Mouse (Mus musculus) heart, adult 11 months (tissue): ENCODE data around the gene Hoxa5.

Source experiments
- DNase-seq: peaks from one replicate; pipeline ENCODE4 v3.0.0; 2022

The Hoxa5 gene

GRCm38 (mm10) chr6:52161336-52162092 lies 42.9 kb downstream of the Hoxa5 start:
- DNase-seq = peak; percentile 71

- peak; percentile 90 for DNase-seq
Measured at GRCm38 (mm10) chr6:52160511-52161335, 43.7 kb downstream of the Hoxa5 start.

GRCm38 (mm10) chr6:52159979-52160378 lies 44.4 kb downstream of the Hoxa5 start:
- DNase-seq = peak; percentile 93

- peak; percentile 91 for DNase-seq
Measured at GRCm38 (mm10) chr6:52159164-52159761, 45.1 kb downstream of the Hoxa5 start.

- DNase-seq = peak; percentile 99
Measured at GRCm38 (mm10) chr6:52158276-52159051, 45.9 kb downstream of the Hoxa5 start, which contains the start of gene Hoxa1. Gene Hoxa1 (minus strand): TSS chr6:52158317.

GRCm38 (mm10) chr6:52157466-52158275 lies 46.7 kb downstream of the Hoxa5 start:
- no peak for DNase-seq

GRCm38 (mm10) chr6:52156551-52157200 lies 47.7 kb downstream of the Hoxa5 start:
- DNase-seq = peak; percentile 59

- DNase-seq = no peak
Measured at GRCm38 (mm10) chr6:52155471-52155870, 48.9 kb downstream of the Hoxa5 start.

GRCm38 (mm10) chr6:52154044-52154443 lies 50.3 kb downstream of the Hoxa5 start:
- no peak for DNase-seq

- peak; percentile 63 for DNase-seq
Measured at GRCm38 (mm10) chr6:52153270-52153669, 51.1 kb downstream of the Hoxa5 start.

- DNase-seq = peak; percentile 62
Measured at GRCm38 (mm10) chr6:52152226-52153193, 51.9 kb downstream of the Hoxa5 start.
